Mouse (Mus musculus) erythroblast, embryonic 14.5 days (primary cell): ENCODE data around the gene Arhgdia.

Experiments
- GATA1 ChIP-seq: IDR thresholded peaks from 2 replicates; pipeline ENCODE4 v1.6.1; 2012; ENCODE audit warnings: low read length, inconsistent platforms, mixed read lengths
- TAL1 ChIP-seq: IDR thresholded peaks from 3 replicates; pipeline ENCODE4 v1.6.1; 2012; ENCODE audit warnings: low read length, inconsistent platforms, mixed read lengths

- TF ChIP-seq TAL1 = no peak
- no peak for TF ChIP-seq GATA1
These were observed 42.9 kb downstream of the Arhgdia start for GRCm38 (mm10) chr11:120538485-120538884.
